Mouse (Mus musculus): ENCODE measurements at regions not wholly inside any gene's neighbourhood (a gene's known extent, or its start where the extent isn't known, plus 50 kb on each side); places are given as distances from the start of the nearest gene placed in this dataset.

DNA sequence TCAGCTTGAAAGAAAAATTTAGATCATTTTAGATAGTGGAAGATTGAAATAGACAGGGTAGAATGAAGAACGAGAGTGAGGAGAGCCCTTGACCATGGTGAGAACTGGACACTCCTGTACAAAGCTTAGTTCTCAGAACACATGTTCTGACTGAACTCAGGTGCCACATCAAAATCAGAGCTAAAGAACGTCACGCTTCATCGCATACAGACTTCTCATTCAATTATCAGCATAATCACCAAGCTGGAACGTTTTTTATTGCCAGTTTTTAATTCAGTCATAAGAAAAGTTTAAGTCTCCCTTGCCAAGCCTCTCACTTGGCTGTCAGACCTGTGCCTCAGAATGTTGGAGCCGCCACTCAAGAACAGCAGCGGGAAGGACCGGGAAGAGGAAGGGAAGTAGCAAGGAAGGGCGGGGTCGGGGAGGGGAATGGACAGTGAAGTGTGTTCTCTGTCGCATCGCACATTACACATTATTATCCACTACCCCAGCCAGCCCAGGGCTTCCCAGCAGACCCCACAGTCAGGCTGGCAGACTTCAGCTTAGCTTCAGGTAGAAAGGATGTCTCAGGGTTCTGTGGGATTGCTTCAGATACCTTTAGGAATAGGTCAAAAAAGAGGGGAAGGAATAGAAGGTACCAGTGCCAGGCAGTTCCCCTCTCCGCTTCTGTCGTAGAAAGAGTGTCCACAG lies 140.1 kb upstream of the Smim15 start:
- DNase-seq, result no peak

GRCm38 (mm10) chr13:107903150-107903959 lies 140.9 kb upstream of the Smim15 start:
- DNase-seq, result no peak

- no peak for DNase-seq
Measured at GRCm38 (mm10) chr13:107902800-107903149, 141.5 kb upstream of the Smim15 start.

DNA sequence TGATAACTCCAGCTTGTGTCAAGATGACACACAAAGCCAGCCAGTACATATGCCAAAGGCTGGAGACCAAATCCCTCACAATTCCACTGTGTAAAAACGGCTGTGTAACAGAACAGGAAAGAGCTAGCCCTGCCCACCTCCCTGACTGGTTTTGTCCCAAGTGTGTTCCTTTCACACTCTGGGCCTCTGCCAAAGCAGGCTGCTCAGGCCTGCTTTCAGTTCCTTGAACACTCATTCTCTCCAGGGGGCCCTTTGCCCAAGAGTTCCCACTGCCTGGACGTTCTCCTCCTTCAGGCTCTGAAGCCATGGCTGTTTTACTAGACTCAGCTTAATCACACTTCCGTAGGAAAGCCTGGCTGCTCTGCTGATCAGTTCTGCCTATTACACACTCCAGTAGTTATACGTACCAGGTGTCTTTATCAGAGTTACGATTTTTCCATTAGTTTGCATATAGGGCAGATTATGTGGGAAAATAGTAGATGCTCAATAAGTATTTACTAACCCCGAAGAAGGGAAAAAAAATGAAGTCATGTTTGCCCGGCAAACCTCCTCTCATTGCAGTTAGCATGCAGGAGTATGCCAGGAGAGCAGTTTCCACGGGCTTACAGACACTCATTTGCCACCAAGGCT lies 144.5 kb upstream of the Smim15 start:
- DNase-seq, result peak; percentile 29

DNA sequence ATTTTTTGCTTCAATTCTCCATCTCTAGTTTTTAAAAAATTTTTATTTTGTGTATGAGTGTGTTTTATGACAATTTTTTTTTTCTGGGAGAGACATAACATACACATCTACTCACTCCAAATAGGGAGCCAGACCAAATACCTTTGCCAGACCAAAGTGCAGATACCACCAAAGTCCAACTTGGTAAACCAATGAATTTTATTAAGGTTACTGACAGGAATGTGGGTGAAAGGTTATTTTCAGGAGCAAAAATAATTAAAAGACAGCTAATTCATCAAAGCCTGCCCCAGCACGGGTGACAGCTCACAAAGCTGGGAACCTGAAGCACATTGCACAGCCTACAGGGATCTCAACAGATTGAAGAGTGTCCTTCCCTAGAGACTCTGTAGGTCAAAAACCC lies 146.6 kb upstream of the Smim15 start:
- no peak for DNase-seq

GRCm38 (mm10) chr13:107897184-107897583 lies 147.1 kb upstream of the Smim15 start:
- DNase-seq, result no peak

- no peak for DNase-seq
Measured at GRCm38 (mm10) chr13:107893581-107894183, 150.6 kb upstream of the Smim15 start.

DNA sequence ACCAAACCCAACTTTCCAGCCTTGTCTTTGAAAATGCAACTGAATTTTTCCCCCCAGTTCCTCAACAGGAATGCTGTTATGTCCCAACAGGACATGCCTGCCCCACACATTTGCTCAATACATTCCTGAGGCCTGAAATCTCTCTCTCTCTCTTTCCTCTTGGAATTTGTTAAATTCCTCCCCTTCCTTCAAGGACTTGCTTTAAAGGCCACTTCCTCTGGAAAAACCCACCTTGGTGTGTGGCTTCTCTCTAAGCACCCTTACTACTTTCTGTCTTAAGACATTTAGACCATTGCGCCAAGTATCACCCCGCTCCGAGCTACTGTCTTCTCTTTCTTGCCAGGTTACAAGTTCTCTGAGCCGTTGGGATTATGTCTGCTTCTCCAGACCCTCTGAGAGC lies 151.2 kb upstream of the Smim15 start:
- DNase-seq, result no peak

DNA sequence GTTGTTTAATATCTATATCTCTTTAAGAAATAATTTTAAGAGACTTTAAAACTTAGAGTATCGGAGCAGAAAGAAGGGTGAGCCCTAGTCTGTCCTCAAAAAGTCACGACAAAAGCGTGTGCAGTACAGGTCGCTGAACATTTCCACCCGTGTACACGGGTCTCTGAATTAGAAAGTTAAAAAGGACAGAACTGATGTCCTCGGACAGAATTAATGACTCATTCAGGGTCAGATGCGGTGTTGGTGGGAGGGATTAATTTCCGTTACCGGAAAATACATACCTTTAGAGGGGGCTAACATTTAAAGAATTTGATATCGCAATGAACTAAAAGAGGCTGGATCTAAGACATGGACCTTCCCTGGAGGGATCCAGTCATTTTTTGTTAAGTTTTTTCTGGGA lies 152.3 kb upstream of the Smim15 start:
- DNase-seq, result no peak

DNA sequence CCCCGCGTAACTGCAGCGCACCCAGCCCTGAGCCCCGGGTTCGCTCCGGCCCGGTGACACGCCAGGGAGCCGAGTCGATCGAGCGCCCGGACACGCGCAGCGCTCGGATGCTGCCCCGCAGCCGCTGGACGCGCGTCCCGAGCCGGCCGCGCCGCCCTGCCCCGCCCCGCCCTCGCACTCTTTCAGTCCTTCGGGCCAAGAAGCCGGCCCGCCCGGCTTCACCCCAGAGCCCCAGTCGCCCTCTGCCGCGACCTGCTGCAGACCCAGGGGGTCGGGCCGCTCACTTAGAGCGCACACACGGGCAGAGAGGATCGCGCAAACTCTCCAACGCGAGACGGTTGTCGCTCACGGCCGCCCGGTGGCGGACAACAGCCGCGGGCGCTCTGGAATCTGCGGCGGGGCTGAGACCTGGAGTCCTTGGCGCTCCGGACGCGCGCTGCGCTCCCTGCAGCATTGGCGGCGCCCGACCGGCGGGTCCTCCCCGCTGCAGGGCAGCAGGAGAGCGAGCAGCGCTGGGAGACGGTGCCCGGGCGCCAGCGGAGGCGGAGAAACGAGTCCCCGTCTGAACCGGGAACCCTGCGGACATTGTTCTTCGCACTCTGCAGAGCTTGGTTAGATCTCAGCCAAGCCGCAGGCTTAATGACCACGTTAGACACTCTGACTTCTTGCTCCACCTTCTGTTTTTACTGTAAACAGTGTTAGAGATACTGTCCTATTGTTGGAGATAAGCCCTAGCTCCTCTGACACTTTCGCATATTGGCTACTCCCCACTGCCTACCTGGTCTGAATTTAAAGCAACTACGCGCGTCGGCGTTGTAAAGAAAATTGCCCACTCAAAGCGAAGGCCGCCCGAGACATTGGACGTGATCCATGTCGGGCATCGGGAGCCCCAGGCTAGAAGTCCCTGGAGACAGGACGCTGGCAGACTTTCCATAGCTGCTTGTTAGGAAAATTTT lies 153.1 kb upstream of the Smim15 start:
- DNase-seq, result peak; percentile 62

DNA sequence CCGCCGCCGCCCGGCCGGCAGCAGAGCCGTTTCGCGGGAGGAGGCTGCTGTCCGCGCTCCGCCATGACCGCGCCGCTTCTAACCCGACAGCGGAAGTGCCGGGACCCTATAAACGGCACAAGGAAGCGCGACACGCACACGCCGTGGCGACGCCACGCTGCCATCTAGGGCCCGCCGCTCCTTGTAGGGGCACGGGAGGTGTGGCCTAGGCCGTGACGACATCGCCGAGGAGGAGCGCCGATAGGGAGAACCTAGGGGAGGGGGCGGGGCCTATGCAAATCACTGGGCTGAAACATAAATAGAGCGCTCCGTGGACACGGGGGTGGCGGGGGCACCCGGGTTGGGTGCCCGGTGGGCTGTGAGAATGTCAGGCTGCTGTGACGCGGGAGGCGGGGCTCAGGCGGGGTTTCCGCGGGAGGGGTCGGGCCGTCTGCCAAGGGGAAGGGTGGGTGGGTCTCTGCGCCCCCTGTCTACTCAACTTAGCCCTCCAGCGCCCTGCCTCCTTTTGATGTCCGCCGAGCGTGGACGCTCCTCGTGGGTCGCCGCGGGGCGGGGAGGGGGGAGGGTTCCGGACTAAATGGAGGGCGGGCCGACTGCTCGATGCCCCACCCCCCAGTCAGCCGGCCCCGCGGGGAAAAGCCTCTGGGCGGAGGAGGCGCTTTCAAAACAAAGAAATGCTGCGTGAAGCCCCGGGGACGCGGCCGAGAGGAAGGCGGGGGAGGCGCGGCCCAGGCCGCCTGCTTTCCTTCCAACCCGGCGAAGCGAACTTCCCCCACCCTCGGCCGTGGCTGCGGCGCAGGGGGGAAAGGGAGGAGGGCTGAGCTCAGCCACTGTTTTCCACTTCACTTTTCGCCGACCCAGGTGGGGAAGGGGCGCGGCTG lies 154.0 kb upstream of the Smim15 start:
- peak; percentile 99 for DNase-seq

GRCm38 (mm10) chr13:107889588-107889984 lies 154.7 kb upstream of the Smim15 start:
- peak; percentile 49 for DNase-seq

- DNase-seq, result peak; percentile 60
Measured at GRCm38 (mm10) chr13:107888571-107889451, 155.4 kb upstream of the Smim15 start.

- DNase-seq, result no peak
Measured at GRCm38 (mm10) chr13:107888231-107888555, 156.1 kb upstream of the Smim15 start.

DNA sequence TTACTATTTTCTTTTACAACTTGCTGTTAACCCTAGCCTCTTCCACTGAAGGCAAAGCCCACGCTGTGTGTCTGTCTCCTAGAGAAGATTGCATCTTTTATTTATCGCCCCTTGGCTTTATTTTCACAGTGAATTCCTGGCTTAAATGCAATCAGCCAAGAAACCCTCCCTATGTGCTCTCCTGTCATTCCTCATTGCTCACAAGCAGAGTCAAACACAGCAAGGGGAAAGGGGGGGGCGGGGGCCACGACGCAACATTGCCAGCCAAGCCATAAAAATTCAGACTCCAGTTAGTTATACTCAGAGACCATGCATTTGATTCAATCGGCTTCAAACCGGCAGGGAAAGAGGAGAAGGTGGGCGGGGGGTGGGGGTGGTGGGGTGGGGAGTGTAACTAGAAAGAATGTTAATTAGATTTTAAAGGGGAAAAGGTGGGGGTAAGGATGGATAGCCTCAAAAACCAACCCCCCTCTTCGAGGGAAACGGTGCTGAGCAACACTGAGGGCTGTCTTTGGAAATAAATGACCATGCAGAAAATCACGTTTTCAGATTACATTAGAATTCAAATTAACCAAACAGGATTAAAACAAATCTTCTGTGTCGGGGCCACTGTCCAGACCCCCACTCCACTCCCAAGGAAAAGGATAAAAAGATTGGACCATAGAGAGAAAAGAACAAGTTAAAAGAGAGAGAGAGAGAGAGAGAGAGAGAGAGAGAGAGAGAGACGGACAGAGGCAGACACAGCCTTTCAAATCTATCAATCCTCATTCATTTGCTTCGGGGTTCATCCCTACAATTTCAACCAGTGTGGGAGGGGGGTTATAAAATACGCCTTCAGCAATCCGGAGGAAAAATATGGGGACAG lies 156.6 kb upstream of the Smim15 start:
- no peak for DNase-seq

DNA sequence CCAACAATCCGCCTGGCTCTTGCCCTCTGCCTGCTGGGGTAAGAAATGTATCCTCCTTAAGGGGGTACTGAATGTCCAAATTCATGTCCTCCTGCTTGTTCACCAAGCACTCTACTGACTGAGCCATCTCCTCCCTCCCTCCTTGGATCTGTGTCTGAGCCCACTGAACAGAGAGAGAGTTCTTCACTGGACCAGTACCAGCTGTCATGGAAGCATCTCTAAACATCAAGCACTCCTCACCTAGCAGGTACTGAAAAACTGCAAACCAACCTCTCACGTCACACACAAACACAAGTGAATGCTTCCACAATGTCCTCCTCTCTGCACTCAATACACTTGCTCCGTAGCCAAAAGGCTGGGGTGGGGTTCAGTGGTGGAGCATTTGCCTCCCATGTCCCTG lies 159.4 kb upstream of the Smim15 start:
- DNase-seq, result no peak

- no peak for DNase-seq
Measured at GRCm38 (mm10) chr13:107882337-107882736, 161.9 kb upstream of the Smim15 start.

- DNase-seq, result no peak
Measured at GRCm38 (mm10) chr13:107880551-107880950, 163.7 kb upstream of the Smim15 start.

DNA sequence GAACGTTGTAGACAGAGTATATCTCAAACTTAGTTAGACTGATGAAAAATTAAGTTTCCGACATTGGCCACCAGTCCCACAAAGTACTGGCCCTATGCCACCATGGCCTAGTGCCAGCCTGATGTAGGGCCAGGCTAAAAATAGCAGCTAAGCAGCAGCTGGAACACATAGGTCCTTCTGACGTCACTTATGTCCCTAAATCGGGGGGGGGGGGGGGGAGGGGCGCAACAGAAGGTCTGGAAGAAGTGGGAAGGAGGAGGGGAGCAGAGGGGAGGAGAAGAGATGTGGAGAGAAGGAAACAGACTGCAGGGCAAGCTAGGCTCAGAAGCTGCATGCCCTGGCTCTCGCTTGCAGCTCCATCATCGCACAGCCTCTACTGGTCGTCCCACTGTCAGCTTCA lies 164.7 kb upstream of the Smim15 start:
- peak; percentile 25 for DNase-seq

GRCm38 (mm10) chr13:107878980-107879379 lies 165.3 kb upstream of the Smim15 start:
- no peak for DNase-seq
